Mouse (Mus musculus): ENCODE results near the gene Limch1. TPM values are rescaled to one million over a fixed set of nuclear protein-coding genes. Genes with fewer than 3 reads are reported as not detected.

Gene Limch1
- polyA plus RNA-seq, 1 experiment from 2014 or later, result 67.8 TPM

DNA sequence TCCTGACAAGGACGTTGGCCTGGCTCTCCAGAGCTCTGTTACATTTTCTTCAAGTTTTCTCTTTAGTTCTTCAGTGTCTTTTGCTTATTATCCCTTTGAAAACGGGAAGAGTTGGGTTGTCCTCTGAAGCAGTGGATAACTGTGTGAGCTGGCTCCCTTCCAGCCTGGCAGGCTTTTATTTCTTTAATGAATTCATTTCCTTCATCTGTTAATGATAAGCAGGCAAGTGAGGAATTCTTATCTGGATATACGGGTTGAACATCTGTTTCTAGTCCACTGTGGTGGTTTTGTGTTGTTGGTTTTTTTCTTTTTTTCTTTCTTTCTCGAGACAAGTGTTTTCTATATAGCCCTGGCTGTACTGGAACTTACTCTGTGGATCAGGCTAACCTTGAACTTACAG, 22.4 kb downstream of the Limch1 start:
- TF ChIP-seq CTCF (IDR thresholded peaks at IDR 0.05; ENCODE audit: low read depth), result no peak
- Histone ChIP-seq H3K4me2 (no peak overlapping the region), H3K36me3 (ENCODE audit: insufficient read depth) (no peaks in the 10 kb centered on the region), H3K4me1 (ENCODE audit: insufficient read depth) (no peaks in the 10 kb centered on the region), H3K27ac (ENCODE audit: low read depth) (no peak overlapping the region), H3K27me3 (ENCODE audit: insufficient read depth, low read length) (no peaks in the 10 kb centered on the region), H3K9me3 (ENCODE audit: low read depth, low read length) (no peaks in the 10 kb centered on the region), H3K9ac (no peak overlapping the region), H3K4me3 (ENCODE audit: low read depth, low read length) (no peak overlapping the region)
- DNase-seq, result peak; percentile 68
- WGBS, result 18% methylated on average over 4 of the region's 4 CpGs
- ATAC-seq (ENCODE audit: insufficient read depth), result no peak

DNA sequence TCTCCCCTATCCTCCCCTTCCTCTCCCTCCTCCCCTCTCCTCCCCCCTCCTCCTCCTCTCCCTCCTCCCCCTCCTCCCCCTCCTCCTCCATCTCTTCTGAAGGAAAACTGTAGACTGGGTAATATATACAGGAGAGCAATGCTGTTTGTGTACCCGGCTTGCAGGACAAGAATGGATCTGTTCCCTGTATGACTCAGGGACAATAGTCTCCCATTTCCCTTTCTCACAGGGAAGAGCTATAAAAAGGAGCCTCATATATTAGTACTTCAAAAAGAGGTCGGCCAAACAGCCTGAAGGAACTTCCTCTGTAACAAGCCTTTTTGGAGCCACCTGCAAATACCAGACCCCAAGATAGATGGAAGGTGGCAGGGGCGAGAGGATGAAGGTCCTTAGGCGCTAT, 23.4 kb downstream of the Limch1 start:
- H3K36me3 ChIP-seq (ENCODE audit: insufficient read depth), result no peaks in the 10 kb centered on the region
- ATAC-seq (ENCODE audit: insufficient read depth), result no peak
- no peak for DNase-seq
- no peak overlapping the region for H3K27ac ChIP-seq (ENCODE audit: low read depth)
- H3K4me3 ChIP-seq (ENCODE audit: low read depth, low read length), result no peak overlapping the region
- H3K4me2 ChIP-seq, result no peak overlapping the region
- no peaks in the 10 kb centered on the region for H3K4me1 ChIP-seq (ENCODE audit: insufficient read depth)
- H3K9ac ChIP-seq, result no peak overlapping the region
- H3K9me3 ChIP-seq (ENCODE audit: low read depth, low read length), result no peaks in the 10 kb centered on the region
- 66% methylated on average over 4 of the region's 4 CpGs for WGBS
- H3K27me3 ChIP-seq (ENCODE audit: insufficient read depth, low read length), result no peaks in the 10 kb centered on the region
- TF ChIP-seq CTCF (IDR thresholded peaks at IDR 0.05; ENCODE audit: low read depth), result no peak

DNA sequence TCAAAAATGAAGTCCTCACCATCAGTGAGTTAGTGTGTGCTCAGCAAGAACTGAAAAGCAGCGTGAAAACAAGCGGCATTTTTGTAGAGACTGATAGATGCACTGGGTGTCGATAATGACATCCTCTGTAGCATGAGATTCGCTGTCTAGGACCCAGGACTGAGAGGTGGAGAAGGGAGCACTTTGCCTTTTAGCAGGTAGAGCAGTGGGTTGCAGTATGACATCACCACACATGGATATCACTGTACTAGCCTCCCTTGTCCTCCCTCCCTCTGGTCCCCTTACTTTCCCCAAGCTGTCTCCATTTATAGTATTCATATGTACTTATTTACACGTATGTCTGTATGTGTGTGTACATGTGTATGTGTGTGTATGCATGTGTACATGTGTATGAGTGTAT, 23.9 kb downstream of the Limch1 start:
- no peak for TF ChIP-seq CTCF (IDR thresholded peaks at IDR 0.05; ENCODE audit: low read depth)
- H3K9ac ChIP-seq, result no peak overlapping the region
- no peak overlapping the region for H3K4me2 ChIP-seq
- H3K27ac ChIP-seq (ENCODE audit: low read depth), result no peak overlapping the region
- ATAC-seq (ENCODE audit: insufficient read depth), result no peak
- 72% methylated on average over 5 of the region's 5 CpGs for WGBS
- no peaks in the 10 kb centered on the region for H3K4me1 ChIP-seq (ENCODE audit: insufficient read depth)
- H3K4me3 ChIP-seq (ENCODE audit: low read depth, low read length), result no peak overlapping the region
- H3K36me3 ChIP-seq (ENCODE audit: insufficient read depth), result no peaks in the 10 kb centered on the region
- no peaks in the 10 kb centered on the region for H3K9me3 ChIP-seq (ENCODE audit: low read depth, low read length)
- no peaks in the 10 kb centered on the region for H3K27me3 ChIP-seq (ENCODE audit: insufficient read depth, low read length)
- DNase-seq, result no peak

DNA sequence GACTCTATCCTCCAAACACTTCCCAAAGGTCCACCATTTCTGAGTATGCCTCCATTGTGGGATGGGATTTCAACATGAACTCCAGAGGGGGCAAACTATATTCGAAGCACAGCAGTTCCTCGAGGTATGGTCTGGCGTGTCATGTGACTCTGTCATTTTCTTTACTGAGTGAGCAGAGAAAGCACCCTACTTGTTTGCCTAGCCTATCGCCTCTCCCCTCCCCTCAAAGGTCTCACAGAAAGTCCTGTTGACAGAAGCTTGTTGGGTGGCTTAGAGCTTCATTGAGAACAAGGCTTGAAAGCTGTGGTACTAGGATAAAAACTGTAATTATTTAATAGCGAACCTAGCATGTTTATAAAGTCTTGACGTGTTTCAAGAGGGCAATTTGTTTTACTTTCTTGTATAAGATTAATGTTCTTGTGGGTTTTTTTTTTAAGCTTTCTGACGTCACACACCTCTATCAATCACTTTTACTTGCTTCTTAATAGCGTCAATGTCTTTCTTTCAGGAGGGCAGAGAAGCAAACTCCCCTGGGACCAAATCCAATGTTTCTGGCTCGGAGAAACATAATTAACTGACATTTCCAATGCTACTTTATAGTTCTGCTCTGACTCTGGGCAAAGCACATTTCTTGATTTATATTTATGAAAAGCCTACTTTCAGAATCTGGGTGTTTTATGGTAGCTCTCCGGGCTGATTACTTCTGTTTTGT, 32.5 kb downstream of the Limch1 start:
- H3K27ac ChIP-seq (ENCODE audit: low read depth), result no peak overlapping the region
- no peak overlapping the region for H3K4me2 ChIP-seq
- WGBS, result 29% methylated on average over 10 of the region's 10 CpGs
- H3K9ac ChIP-seq, result no peak overlapping the region
- DNase-seq, result peak; percentile 65
- peaks cover 4% of the 10 kb centered on the region for H3K4me1 ChIP-seq (ENCODE audit: insufficient read depth)
- no peaks in the 10 kb centered on the region for H3K9me3 ChIP-seq (ENCODE audit: low read depth, low read length)
- no peak overlapping the region for H3K4me3 ChIP-seq (ENCODE audit: low read depth, low read length)
- H3K27me3 ChIP-seq (ENCODE audit: insufficient read depth, low read length), result no peaks in the 10 kb centered on the region
- H3K36me3 ChIP-seq (ENCODE audit: insufficient read depth), result no peaks in the 10 kb centered on the region
- ATAC-seq (ENCODE audit: insufficient read depth), result no peak
- no peak for TF ChIP-seq CTCF (IDR thresholded peaks at IDR 0.05; ENCODE audit: low read depth)

DNA sequence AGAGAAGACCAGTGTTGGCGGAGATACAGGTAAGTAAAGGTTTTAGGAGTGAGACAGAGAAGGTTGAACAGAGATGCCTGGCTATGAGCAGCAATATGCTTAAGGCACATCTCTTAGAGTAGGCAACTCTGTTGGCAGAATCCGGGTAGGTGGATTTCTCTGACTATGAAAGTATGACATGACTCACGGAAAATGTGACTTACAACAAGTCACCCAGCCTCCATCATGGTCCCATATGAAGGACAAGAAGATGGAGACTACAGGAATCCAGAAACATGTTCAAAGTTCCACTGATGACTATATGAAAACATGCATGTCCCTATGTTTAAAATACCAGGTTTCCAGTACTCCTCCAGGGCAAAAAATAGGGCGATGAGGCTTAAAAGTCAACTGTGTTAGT, 34.7 kb downstream of the Limch1 start:
- H3K9me3 ChIP-seq (ENCODE audit: low read depth, low read length), result no peaks in the 10 kb centered on the region
- no peak for ATAC-seq (ENCODE audit: insufficient read depth)
- 90% methylated on average over 4 of the region's 4 CpGs for WGBS
- no peak for TF ChIP-seq CTCF (IDR thresholded peaks at IDR 0.05; ENCODE audit: low read depth)
- no peak overlapping the region for H3K27ac ChIP-seq (ENCODE audit: low read depth)
- H3K4me1 ChIP-seq (ENCODE audit: insufficient read depth), result peaks cover 4% of the 10 kb centered on the region
- no peak overlapping the region for H3K4me3 ChIP-seq (ENCODE audit: low read depth, low read length)
- no peaks in the 10 kb centered on the region for H3K36me3 ChIP-seq (ENCODE audit: insufficient read depth)
- no peak for DNase-seq
- H3K27me3 ChIP-seq (ENCODE audit: insufficient read depth, low read length), result no peaks in the 10 kb centered on the region
- no peak overlapping the region for H3K4me2 ChIP-seq
- H3K9ac ChIP-seq, result no peak overlapping the region

DNA sequence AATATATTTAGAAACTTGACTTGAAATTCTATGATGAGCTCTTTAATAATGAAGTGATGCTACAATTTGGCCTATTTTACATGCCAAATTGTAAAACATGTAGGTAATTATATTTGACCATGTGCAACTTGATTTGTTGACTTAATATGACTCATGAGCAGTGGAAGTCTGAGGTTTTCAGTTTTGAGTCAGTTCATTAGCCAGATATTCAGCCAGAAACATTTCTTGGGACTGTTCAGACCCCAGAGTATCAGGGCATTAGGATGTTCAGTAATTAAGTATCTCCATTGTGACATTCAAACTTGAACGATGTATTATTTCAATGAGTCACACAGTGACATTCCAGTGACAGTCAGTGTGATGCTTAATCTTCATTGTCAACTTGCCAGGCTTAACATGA, 35.9 kb downstream of the Limch1 start:
- DNase-seq, result peak; percentile 39

DNA sequence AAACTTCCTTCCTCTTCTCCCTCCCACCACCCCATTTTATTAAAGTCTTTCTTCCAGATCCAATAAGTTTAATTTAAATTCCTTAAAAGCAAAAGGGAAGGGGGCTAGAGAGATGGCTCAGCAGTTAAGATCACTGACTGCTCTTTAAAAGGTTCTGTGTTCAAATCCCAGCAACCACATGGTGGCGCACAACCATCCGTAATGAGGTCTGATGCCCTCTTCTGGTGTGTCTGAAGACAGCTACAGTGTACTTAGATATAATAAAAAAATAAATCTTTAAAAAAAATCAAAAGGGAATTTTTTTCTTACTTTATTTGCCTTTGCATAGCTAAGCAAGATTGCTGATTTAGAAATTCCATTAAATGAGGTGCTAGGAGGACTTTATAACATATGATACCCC, 37.2 kb downstream of the Limch1 start:
- 92% methylated on average over 2 of the region's 2 CpGs for WGBS
- DNase-seq, result no peak
- Histone ChIP-seq H3K27ac (ENCODE audit: low read depth) (no peak overlapping the region), H3K4me3 (ENCODE audit: low read depth, low read length) (no peak overlapping the region), H3K4me1 (ENCODE audit: insufficient read depth) (peaks cover 2% of the 10 kb centered on the region), H3K9me3 (ENCODE audit: low read depth, low read length) (no peaks in the 10 kb centered on the region), H3K4me2 (no peak overlapping the region), H3K36me3 (ENCODE audit: insufficient read depth) (no peaks in the 10 kb centered on the region), H3K9ac (no peak overlapping the region), H3K27me3 (ENCODE audit: insufficient read depth, low read length) (no peaks in the 10 kb centered on the region)
- TF ChIP-seq CTCF (IDR thresholded peaks at IDR 0.05; ENCODE audit: low read depth), result peak; percentile 28; the same call in 1 of the 2 replicates
- ATAC-seq (ENCODE audit: insufficient read depth), result no peak

More for the DNA sequence above, 35.9 kb downstream of the Limch1 start:
- peaks cover 4% of the 10 kb centered on the region for H3K4me1 ChIP-seq (ENCODE audit: insufficient read depth)
- H3K36me3 ChIP-seq (ENCODE audit: insufficient read depth), result no peaks in the 10 kb centered on the region
- 49% methylated on average over 1 of the region's 1 CpGs for WGBS
- ATAC-seq (ENCODE audit: insufficient read depth), result no peak
- H3K27me3 ChIP-seq (ENCODE audit: insufficient read depth, low read length), result no peaks in the 10 kb centered on the region
- H3K27ac ChIP-seq (ENCODE audit: low read depth), result no peak overlapping the region
- H3K4me2 ChIP-seq, result no peak overlapping the region
- H3K9ac ChIP-seq, result no peak overlapping the region
- H3K9me3 ChIP-seq (ENCODE audit: low read depth, low read length), result no peaks in the 10 kb centered on the region
- no peak overlapping the region for H3K4me3 ChIP-seq (ENCODE audit: low read depth, low read length)
- no peak for TF ChIP-seq CTCF (IDR thresholded peaks at IDR 0.05; ENCODE audit: low read depth)
